Mouse (Mus musculus) cerebellum, adult 8-10 months (tissue): Measurements from ENCODE around the gene Nfib.

Experiments used
- DNase-seq: peaks from one replicate; pipeline ENCODE4 v3.0.0; 2022

The Nfib gene

DNA sequence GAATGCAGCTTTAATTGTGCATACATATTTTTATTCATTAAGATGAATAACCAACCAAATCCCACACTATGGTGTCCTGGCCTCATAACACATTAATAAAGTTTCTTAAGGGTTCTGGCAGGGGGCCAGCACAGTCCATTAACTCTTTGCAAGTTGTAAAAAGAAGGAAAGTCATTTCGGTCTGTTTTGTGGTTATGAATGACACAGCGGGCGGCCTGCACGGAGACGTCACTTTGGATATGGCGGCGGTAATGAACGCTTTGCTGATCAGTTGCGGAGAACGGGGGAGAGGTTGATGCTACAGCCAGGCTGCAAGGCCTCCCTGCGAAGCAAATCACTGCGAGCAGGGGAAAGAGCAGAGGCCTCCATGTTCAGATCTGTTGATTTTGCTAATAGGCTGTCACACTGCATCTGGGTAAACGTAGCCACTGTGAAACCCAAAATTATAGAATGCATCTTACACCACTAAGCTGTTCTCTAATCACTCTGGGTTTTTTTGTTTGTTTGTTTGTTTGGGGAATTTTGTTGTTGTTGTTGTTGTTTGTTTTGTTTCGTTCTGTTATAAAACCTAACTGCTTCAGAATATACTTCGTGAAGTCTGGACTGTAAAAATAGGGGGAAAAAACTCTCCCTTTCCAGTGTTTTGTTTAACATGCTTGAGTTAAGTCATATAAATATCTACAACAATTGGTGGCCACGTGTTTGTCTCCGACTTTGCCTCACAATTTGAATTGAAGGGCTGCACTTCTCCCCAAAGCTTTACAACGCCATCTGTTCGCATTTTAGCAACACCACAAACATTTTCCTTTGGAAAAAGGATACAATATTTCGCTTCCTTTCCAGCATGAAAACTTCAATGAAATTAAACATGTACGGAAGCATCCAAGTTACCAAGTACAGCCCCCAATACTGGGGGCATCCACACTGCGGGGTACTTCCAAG, 296.8 kb downstream of the Nfib start:
- DNase-seq, result no peak

DNA sequence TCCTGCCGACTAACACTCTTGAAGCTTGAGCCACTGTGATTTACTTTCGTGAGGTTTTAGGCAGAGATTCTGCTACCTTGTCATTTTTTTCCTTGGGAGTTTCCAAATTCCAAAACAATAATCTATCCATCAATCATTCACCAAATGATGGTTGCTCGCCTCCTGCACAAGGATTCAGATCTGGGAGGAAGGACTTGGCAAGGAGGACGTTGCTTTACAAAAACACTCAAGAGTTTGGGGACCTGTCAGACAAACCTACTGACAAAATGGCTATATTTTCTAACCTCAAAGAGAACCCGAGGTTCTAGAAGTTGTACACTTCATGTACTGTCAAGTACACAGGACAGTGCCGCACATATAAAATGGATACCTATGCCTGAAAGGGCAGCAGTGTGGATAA, 299.0 kb downstream of the Nfib start:
- no peak for DNase-seq

DNA sequence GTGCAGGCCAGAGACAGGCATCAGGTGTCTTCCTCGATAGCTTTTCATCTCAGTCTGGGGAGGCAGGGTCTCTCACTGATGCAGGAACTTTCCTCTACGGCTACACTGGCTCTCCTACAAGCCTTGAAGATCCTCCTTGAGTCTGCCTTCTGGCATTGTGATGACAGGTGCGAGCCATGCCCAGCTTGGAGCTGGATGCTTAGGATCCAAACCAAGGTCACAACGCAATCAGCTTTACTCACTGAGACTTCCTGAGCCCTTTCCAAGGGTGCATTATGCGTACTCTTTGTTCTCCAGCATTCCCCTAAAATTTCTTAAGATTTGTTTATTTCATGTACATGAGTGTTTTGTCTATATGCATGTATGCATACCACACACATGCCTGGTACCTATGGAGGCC, 299.8 kb downstream of the Nfib start:
- no peak for DNase-seq

DNA sequence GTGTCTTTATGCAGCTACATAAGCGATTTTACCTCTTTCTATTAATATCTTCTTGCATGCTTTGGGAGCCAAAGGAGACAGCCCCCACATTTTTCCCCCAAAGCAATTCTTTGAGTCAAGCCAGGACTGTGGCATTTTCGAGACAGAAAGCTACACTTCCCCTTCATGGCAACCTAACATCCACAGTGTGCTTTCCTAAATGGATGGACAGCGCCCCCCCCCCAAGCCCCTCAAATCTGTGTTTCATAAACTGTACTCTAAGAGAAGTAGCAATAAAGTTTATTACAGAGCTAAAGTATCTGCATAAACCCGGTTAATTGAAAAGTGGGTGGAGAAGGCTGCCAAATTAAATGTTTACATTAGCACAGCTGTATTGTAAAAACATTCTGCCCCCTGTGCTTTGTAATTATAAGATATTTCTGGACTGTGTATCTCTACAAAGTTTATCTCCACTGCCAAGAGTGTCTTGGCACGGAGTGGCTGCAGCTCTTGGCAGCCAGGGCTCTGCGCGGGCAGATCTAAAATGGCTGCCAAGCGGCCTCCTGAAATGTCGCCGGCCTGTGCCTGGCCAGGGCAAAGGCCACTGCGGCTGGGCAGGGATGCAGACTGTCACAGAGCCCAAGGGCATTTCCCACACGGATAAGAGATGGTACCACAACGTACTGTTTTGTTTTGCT, 301.4 kb downstream of the Nfib start:
- peak; percentile 84 for DNase-seq

DNA sequence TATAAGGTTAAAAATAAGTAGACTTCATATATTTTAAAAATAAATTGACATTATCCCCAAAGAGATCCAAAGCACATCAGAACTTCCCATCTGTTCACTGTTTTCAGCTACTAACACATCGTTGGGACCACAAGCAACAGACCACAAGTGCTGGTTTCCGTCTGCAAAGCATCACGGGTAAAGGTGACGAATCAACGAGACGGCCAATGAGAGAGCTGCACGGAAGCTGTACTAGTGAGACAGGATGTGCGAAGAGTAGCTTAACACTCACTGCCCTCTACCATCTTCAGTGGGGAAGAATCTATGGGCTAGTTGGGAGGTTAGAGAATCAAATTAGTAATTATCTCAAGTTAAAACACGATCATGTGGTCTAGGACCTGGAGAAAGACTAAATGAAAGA, 302.9 kb downstream of the Nfib start:
- no peak for DNase-seq

DNA sequence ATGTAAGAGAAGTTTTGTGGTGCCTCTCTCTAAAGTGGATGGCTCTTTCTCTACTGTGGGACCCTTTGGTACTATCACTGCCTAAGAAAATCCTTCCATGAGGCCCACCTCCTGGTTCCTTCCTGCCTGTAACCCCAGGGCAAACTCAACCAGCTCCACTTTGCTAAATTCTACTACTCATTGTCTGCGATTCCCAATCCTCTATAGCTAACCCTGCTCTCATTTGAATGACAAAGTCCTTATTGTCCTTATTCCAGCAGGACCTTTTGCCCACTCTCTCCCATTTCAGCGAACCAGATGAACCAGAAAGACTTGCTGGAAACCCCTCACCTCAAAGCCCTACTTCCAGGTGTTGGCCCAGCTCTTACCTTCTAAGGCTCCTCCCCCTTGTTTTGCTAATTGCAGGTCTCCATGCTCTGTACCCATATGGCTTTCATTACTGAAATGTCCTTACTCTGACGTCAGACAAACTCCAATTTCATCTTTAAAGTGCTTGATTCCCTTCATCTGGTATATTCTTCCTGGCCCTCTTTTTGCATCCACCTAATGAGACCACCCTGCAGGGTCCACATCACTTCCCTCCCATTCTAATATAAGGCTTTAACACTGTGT, 304.0 kb downstream of the Nfib start:
- no peak for DNase-seq

DNA sequence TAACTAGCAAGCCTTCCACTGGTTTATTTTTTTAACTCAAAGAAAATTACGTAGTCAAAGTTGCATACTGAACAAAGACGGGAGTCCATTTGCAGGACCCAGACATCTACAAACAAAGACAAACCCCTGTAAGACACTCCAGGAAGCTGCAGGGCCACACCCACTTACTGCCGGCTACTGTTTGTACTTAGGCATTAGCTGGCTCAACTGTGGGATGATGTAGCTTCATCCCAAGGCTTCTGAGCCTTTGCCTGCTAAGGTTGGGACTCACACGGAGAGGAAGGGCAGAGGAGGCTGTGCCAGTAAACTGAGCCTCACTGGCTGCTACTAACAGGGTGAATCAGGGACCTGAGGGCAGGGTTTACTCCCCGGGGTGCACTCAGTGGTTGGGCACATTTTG, 305.0 kb downstream of the Nfib start:
- no peak for DNase-seq

DNA sequence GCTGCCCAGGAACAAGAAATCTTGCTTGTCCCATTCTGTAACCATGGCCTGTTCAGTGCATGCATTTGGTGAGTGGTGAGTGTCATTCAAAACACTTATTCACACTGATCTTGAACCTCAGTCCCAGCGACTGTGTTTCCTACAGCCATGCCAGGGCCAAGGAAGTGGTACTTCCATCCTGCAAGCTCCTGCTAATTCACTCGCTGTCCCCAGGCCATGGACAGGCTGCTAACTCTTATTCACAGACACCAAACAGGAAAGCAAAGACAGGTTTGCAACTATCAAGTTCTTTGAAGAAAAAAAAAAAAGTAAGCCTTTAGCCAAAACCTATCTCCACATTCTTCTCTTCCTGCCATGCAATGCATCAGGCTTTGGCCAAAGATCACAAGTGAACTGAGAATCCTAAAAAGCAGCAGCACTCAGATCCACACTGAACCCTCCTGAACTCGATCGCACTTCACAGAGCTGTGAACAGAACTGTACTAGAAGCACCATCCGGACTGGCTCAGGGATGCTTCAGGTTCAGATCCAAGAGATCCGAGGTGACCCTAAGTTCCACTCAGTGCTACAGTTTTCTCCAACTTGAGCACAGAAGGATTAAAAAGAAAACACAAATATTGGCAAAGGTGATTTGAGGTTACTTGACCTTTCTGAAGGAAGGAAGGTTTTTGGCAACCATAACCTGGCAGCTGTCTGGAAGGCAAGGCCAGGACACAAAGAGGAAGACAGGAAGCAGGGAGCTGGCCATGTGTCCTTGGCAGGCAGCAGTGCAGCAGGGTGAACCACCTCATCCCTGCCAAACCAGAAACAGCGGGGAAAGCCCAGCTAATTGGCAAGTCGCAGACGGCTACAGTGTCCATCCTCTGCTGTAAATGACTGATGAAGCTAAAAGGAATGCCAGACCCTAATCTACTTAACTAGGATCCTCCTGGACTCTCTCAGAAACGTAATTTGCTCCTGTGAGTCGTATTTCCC, 305.9 kb downstream of the Nfib start:
- peak; percentile 88 for DNase-seq

DNA sequence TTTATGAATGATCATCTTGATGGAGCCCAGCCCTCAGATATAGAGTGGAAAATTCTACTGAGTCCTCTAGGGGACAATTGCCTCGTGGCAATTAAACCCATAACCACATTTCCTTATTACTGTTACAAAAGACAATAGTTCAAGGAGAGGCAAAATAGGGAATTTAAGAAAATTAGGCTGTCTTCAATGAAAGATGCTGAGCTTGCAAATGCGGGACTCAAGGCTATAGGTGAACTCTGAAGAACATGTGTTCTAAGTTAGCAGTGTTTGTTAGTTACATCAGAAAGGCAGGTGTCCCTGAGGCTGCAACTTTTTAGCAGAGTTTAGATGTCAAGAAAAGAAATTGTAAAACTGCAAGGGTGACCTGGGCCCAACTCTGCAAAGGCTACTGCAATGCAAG, 307.3 kb downstream of the Nfib start:
- no peak for DNase-seq

DNA sequence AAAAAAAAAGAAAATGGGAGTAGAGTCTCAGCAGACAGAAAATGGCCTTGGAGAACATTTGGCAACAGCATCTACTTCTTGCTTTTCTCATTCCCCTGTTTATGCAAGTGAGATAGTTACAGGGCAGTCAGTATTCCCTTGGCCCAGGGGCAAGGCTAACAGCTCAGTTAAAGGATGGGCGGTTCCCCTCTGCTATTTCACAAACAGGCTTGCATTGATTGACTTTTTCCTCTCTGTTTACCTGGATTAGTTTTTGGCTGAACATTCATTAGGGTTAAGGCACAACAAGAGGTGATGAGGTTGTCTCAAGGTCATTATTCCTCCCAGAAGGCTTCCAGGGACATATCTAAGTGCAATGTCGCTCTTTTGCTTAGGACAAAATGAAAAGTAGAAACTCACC, 308.7 kb downstream of the Nfib start:
- DNase-seq, result no peak

DNA sequence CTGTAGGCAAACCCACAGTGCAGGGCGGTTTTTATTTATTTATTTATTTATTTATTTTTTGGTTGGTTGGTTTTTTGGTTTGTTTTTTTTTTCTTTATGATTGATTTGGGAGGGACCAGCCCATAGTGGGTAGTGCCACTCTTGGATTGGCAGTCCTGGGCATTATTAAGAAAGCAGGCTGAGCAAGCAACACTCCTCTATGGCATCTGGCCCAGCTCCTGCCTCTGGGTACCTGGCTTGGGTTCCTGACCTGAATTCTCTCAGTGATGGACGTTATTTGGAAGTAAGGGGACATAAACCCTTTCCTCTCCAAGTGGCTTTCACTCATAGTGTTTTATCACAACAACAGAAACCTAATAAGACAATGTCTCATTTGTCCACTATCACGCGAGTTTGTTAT, 309.5 kb downstream of the Nfib start:
- DNase-seq, result no peak

DNA sequence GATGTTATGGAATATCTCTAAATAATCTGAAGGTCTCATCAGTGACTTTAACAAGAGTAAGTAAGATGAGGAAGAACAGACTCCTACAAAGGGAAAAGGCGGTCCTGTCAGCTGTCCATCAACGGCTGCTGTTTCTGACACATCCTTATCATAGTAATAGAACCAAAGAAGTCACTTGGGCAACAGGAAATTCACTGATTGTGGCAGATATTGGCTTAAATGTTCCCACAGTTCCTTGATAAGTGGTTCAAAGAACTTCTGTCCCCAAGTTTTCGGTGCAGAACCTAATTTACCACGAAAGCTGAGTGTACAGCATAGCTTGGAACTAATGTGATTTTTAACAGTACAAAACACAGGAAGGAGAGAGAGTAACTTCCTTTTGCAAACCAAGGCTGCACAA, 311.2 kb downstream of the Nfib start:
- no peak for DNase-seq

DNA sequence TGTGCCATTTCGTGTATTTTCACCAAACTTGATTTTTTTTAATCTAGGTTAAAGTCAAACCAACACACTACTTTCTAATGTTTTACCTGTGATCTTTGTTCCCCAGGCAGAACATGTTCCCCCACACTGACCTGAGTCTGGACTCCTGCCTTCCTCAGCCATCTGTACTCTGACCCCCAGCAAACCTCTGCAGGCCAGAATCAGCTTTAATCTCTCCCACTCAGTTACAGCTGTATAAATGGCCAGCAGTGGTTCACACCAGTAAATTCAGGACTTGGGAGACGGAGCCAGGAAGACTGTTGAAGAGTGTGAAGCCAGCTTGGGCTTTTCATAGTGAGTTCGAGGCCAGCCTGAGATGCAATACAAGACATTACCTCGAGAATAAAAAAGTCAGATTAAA, 312.5 kb downstream of the Nfib start:
- no peak for DNase-seq

DNA sequence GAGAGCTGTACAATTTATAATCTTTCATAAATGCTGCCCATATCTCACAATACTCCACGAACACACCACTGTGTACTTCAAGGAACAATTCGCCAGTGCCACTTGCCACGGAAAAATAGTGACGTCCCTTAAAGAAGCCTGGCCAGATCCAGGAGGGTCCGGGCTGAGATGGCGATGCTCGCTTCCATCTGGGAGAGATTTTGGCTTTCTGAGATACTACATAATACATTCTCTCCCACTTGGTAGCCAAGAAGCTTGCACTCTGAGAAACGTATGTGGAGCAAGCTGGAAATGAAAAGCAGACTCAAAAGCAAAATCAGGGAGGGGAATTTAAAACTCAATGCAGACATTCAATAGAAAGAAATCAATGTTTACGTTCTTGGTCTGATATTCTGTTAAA, 313.1 kb downstream of the Nfib start:
- DNase-seq, result no peak

DNA sequence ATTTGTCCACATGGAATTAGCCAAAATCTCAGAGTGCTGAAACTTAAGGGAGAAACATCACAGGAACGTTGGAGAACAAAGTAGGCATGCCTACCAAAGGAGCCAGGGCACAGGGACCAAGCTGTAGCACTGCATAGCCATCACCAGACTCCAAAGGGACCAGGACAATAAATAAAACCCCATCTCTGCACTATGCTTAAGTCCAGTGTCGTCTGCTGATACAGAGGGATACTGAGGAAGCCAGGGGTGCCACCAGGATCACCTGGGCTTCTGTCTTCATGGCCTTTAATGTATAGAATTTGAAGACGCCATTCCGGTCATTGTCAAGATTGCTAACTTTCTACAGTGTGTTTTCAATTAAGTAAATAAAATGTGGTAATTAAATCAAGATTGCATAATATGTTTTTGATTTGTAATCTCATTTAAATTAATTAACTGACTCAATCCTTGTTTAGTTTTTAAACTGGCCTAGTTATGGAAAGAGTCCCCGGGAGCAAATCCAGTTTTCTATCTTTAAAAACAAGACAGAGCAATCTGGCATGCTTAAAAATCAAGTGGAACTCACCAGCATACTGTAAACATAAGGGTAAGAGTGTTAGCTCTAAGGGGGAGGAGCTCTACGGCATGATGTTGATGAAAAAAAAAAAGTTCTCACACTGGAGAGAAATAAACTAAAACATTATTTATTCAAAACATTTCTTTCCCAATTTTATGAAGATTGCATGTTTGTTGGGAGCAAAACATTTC, 313.7 kb downstream of the Nfib start:
- DNase-seq, result no peak

DNA sequence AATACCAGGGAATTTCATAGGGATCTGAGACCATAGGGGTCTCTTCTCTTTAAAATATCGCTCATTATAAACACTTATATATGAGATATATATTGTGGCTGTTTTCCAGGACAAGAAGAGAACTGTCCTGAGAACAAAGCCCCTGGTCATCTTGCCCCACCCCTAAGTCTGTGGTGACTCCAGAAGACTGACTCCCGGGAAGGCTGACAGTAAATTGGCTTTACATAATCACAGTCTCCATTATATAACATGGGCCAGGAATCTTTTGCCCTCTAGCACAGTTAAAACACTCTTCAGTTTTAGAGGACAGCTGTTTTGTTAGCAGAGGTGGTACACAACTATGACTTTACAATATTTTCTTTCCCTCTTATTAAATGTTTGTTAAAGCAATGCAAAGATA, 315.0 kb downstream of the Nfib start:
- DNase-seq, result no peak

DNA sequence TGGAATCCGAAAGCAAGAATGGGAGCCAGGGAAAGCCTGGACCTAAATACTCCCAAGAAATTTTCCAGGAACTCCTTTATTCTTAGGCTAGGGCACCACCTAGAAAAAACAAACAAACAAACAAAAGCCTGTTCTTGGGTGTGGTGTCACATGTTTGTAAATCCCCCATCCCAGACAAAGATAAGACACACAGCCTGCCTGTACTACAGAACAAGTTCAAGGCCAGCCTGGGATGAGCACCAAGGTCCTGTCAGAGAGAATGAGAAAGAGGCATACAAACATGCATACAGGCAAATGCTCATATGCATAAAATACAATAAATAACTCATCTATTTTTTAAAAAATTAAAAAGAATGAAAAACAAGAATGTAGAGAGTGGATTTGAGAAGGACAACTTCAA, 315.7 kb downstream of the Nfib start:
- no peak for DNase-seq

DNA sequence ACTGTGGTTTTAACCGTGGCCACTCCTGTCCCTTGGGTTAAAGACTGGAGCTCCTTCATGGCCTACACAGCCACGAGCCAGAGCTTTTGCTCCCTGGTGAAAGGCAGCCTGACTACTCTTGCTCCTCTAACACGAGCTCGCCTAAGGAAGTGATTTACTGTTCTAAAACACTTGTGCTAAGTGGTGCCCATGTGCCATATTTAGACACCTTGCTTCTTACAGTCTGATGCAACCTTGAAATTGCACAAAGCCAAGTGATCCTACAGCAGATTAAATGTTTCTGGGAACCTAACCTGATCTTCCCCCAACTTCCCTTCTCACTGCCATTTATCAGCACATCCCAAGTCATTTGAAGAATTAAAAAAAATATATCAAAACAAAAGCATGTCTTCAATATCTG, 317.9 kb downstream of the Nfib start:
- no peak for DNase-seq

DNA sequence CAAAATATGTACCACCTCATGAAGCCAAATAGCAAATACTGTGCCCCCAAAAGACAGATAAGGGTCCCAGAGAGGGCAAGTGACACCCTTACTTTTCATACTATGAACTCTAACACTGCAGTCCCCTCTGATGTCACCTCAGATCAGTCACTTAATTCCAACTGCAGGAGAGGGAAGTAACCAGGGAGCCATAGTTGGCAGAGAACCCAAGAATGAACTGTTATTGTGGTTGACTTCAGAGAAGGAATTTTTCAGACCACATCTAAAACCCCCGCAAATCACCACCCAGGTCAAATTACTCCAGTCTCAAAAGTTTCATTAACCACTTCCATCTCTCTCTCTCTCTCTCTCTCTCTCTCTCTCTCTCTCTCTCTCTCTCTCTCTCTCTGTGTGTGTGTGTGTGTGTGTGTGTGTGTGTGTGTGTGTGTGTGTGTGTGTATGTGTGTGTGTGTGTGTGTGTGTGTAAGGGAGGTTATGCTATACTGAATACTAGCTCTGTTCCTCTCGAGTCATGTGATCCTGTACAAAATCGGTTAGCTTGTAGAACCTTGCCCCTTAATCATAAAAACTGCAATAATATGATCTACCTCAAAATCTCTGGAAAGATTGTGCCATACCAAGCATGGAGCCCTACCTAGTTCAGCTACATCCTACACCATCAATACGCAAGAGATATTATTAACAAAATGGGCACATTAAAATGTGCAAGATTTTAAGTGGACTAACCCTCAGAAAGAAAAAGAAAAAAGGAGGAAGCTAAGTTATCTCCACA, 319.1 kb downstream of the Nfib start:
- DNase-seq, result no peak

DNA sequence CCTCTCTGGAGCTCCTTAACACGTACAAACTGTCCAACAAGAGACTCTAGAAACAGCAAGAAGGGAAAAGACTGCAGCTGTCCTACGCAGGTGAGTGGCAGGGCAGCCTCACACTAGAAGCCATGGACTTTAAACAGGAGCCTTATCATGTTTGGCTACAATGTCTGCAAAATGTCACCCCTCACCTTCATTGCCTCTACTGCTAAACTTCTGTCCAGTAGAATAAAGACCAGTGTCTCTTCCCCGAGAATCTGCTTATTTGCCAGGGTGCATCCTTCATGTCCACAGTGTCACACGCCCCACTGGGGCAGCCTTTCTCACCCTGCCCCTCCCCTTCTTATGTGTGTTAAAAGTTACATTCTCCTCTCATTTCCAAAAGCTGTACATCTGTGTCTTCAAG, 319.9 kb downstream of the Nfib start:
- DNase-seq, result no peak
